Mouse (Mus musculus) cerebellum, adult 2 months (tissue): ENCODE data around the gene AI182371. TPM values are rescaled to one million over a fixed set of nuclear protein-coding genes. Genes with fewer than 3 reads are reported as not detected.
A peak's percentile ranks its signal among the peaks of the same experiment; 100 is the strongest.

Source experiments
- DNase-seq, 2 experiments: peaks; one replicate each; pipeline ENCODE4 v3.0.0; 2021
- H3K27ac ChIP-seq: fragments of 200-500 bp; 2 replicates; pipeline ENCODE4 v1.5.1; 2012; ENCODE audit warnings: low read length, control low read depth, inconsistent platforms; ENCODE audit not compliant: insufficient read depth
- H3K27me3 ChIP-seq: fragments of 200-500 bp; 2 replicates; pipeline ENCODE4 v1.6.1; 2012; ENCODE audit warnings: inconsistent platforms, mild to moderate bottlenecking, low read length, moderate library complexity; ENCODE audit not compliant: control insufficient read depth, insufficient read depth
- H3K4me1 ChIP-seq: fragments of 200-500 bp; 2 replicates; pipeline ENCODE4 v1.6.1; 2011; ENCODE audit warnings: low read length; ENCODE audit not compliant: control insufficient read depth, insufficient read depth
- H3K4me3 ChIP-seq: fragments of 200-500 bp; replicated peaks from 2 replicates; pipeline ENCODE3; 2011; ENCODE audit warnings: mild to moderate bottlenecking, low read depth, low read length, control low read depth; ENCODE audit not compliant: insufficient read depth
- CTCF ChIP-seq: fragments of 200-500 bp; IDR thresholded peaks from 2 replicates; pipeline ENCODE4 v1.5.1; 2011; ENCODE audit warnings: low read depth, mild to moderate bottlenecking, control low read depth, low read length, moderate library complexity, borderline replicate concordance; ENCODE audit not compliant: insufficient read depth
- POLR2A ChIP-seq: fragments of 200-500 bp; IDR thresholded peaks from 2 replicates; pipeline ENCODE4 v1.6.1; 2011; ENCODE audit warnings: low read length, control low read depth, borderline replicate concordance; ENCODE audit not compliant: insufficient read depth
- WGBS: fragments of 180-500 bp; shearing (Covaris S2); methylation state at CpG from one replicate; pipeline ENCODE4 v1.1.7; 2018; 5-methylcytosine and 5-hydroxymethylcytosine counted together
- polyA plus RNA-seq: library from polyadenylated mRNA; depleted of rRNA; stranded (reverse); fragments of >200 nt; gene quantifications from 2 replicates; pipeline ENCODE4 v1.2.3, GENCODE M21; 2012; rRNA removed

AI182371 gene
- 0.57 and 0.63 TPM in 2 replicates for polyA plus RNA-seq

GRCm38 (mm10) chr2:35101443-35101842 lies at the start of gene AI182371:
Gene AI182371, minus strand, starts transcription at chr2:35101543.
- DNase-seq = no peak
- TF ChIP-seq CTCF (no peak), POLR2A (no peak)
- WGBS = 95% methylated on average over 3 of the region's 3 CpGs
- Histone ChIP-seq H3K27ac (no peak within 1 kb of the TSS), H3K27me3 (no peaks in the 10 kb centered on the region), H3K4me3 (no peak within 1 kb of the TSS), H3K4me1 (no peaks in the 10 kb centered on the region)

- no peak for DNase-seq
- 94% methylated on average over 10 of the region's 10 CpGs for WGBS
- Histone ChIP-seq H3K27me3 (no peaks in the 10 kb centered on the region), H3K4me1 (no peaks in the 10 kb centered on the region), H3K4me3 (no peak overlapping the region), H3K27ac (no peak overlapping the region)
- TF ChIP-seq POLR2A = no peak
- TF ChIP-seq CTCF = no peak
These were observed 47.5 kb upstream of the AI182371 start for GRCm38 (mm10) chr2:35148806-35149205.

- DNase-seq = no peak
- Histone ChIP-seq H3K4me3 (no peak overlapping the region), H3K4me1 (no peaks in the 10 kb centered on the region), H3K27ac (no peak overlapping the region), H3K27me3 (no peaks in the 10 kb centered on the region)
- TF ChIP-seq CTCF = no peak
- WGBS = 85% methylated on average over 3 of the region's 3 CpGs
These were observed 40.3 kb upstream of the AI182371 start for GRCm38 (mm10) chr2:35141673-35142072.

GRCm38 (mm10) chr2:35138576-35138975 lies 37.2 kb upstream of the AI182371 start:
- Histone ChIP-seq H3K27me3 (no peaks in the 10 kb centered on the region), H3K4me3 (no peak overlapping the region), H3K27ac (no peak overlapping the region), H3K4me1 (no peaks in the 10 kb centered on the region)
- WGBS = 96% methylated on average over 1 of the region's 1 CpGs
- TF ChIP-seq POLR2A = no peak
- TF ChIP-seq CTCF = no peak
- no peak for DNase-seq

GRCm38 (mm10) chr2:35133891-35134290 lies 32.5 kb upstream of the AI182371 start:
- Histone ChIP-seq H3K4me1 (no peaks in the 10 kb centered on the region), H3K4me3 (no peak overlapping the region), H3K27me3 (no peaks in the 10 kb centered on the region), H3K27ac (no peak overlapping the region)
- 24% methylated on average over 5 of the region's 5 CpGs for WGBS
- TF ChIP-seq CTCF (no peak), POLR2A (no peak)
- DNase-seq = no peak

- Histone ChIP-seq H3K27ac (no peak overlapping the region), H3K4me1 (no peaks in the 10 kb centered on the region), H3K4me3 (no peak overlapping the region), H3K27me3 (no peaks in the 10 kb centered on the region)
- no peak for DNase-seq
- WGBS = 17% methylated on average over 5 of the region's 5 CpGs
- no peak for TF ChIP-seq POLR2A
- TF ChIP-seq CTCF = no peak
These were observed 31.3 kb upstream of the AI182371 start for GRCm38 (mm10) chr2:35132662-35133055.

- no peaks in the 10 kb centered on the region for H3K27me3 ChIP-seq
- no peak overlapping the region for H3K27ac ChIP-seq
- peak; percentile 88 to 91 for DNase-seq
- peak overlapping the region; percentile 55 for H3K4me3 ChIP-seq
- TF ChIP-seq CTCF (no peak), POLR2A (no peak)
- no peaks in the 10 kb centered on the region for H3K4me1 ChIP-seq
- 2% methylated on average over 21 of the region's 21 CpGs for WGBS
These were observed 30.8 kb upstream of the AI182371 start for GRCm38 (mm10) chr2:35131991-35132661.

- no peak for DNase-seq
- H3K27ac ChIP-seq = no peak overlapping the region
- no peak for TF ChIP-seq POLR2A
- no peak for TF ChIP-seq CTCF
- no peak overlapping the region for H3K4me3 ChIP-seq
- H3K27me3 ChIP-seq = no peaks in the 10 kb centered on the region
- H3K4me1 ChIP-seq = no peaks in the 10 kb centered on the region
These were observed 30.1 kb upstream of the AI182371 start for GRCm38 (mm10) chr2:35131491-35131890.
